In genomic region chr7:29457772-29458171, GRCm38 (mm10) we compare ENCODE assay signal across 12 mouse cellular contexts.
DNase-seq lines count a peak whose midpoint lies in the region; ATAC-seq and TF ChIP-seq lines count a peak whose summit lies in the region.
"Had no signal": no experiment of that assay in that cellular context is flagged by ENCODE, and none has a peak within 500 bp of the region (broad histone marks: within the 10 kb centered on the region; RNA-seq: fewer than 3 reads in every experiment).

No protein-coding gene starts in this region.

- no peaks in the 10 kb centered on the region for H3K27me3 ChIP-seq in C2C12 (ENCODE audit: control insufficient read depth, insufficient read depth, insufficient read length)
- no peaks in the 10 kb centered on the region for H3K27me3 ChIP-seq in intestine, embryonic 15.5 days (replicated peaks)
- no peaks in the 10 kb centered on the region for H3K27me3 ChIP-seq in limb, embryonic 15.5 days
- H3K27me3 ChIP-seq in hindbrain, postnatal 0 days (ENCODE audit: insufficient read depth, low read length) = no peaks in the 10 kb centered on the region

- H3K4me1 ChIP-seq in intestine, embryonic 15.5 days (replicated peaks) = peaks cover 29% of the 10 kb centered on the region
- peaks cover 47% of the 10 kb centered on the region for H3K4me1 ChIP-seq in limb, embryonic 15.5 days
- peaks cover 21% of the 10 kb centered on the region for H3K4me1 ChIP-seq in hindbrain, postnatal 0 days (ENCODE audit: insufficient read depth, low read length)

- H3ac ChIP-seq in C2C12 (ENCODE audit: control insufficient read depth, insufficient read length, low read depth) = peak overlapping the region; percentile 59

- 0 out of 2 replicates have a peak, but pooled peaks have one; percentile 52 for ATAC-seq in intestine, embryonic 15.5 days
- no peak for ATAC-seq in limb, embryonic 15.5 days (ENCODE audit: insufficient number of reproducible peaks, low FRiP score, low TSS enrichment, low read depth)
- ATAC-seq in hindbrain, postnatal 0 days = no peak

- H3K79me2 ChIP-seq in C2C12 (ENCODE audit: control insufficient read depth, insufficient read depth) = peaks cover 90% of the 10 kb centered on the region

- H3K4me2 ChIP-seq in intestine, embryonic 15.5 days (replicated peaks) = no peak overlapping the region
- H3K4me2 ChIP-seq in limb, embryonic 15.5 days = no peak overlapping the region
- H3K4me2 ChIP-seq in hindbrain, postnatal 0 days (ENCODE audit: low read depth, low read length) = no peak overlapping the region
- H3K4me2 ChIP-seq: hindbrain, embryonic 14.5 days had no signal

- peak; percentile 72 for DNase-seq in R1 (ENCODE audit: low read depth, low spot score)
- no peak for DNase-seq in layer of hippocampus, adult 8-10 months (ENCODE audit: low spot score in 2 of 2)
- DNase-seq in left cerebral cortex, adult 9 months (ENCODE audit: low spot score in 2 of 2) = no peak
- no peak for DNase-seq in hindbrain, postnatal 0 days (ENCODE audit: low spot score)
- no peak for DNase-seq in frontal cortex, postnatal 36 days (ENCODE audit: low spot score in 2 of 2)
- DNase-seq: cerebellum, adult 11 months; right cerebral cortex, postnatal 14 days had no signal

- 46% methylated on average over 6 of the region's 6 CpGs for WGBS in intestine, embryonic 15.5 days
- WGBS in limb, embryonic 15.5 days = 54% methylated on average over 6 of the region's 6 CpGs
- 80% methylated on average over 6 of the region's 6 CpGs for WGBS in hindbrain, postnatal 0 days

- H3K9ac ChIP-seq in intestine, embryonic 15.5 days = no peak overlapping the region
- no peak overlapping the region for H3K9ac ChIP-seq in limb, embryonic 15.5 days
- no peak overlapping the region for H3K9ac ChIP-seq in hindbrain, postnatal 0 days (replicated peaks; ENCODE audit: low read length)
- H3K9ac ChIP-seq: hindbrain, embryonic 14.5 days; liver, embryonic 14.5 days had no signal

- H3K36me3 ChIP-seq in C2C12 (ENCODE audit: control insufficient read depth, insufficient read depth) = no peaks in the 10 kb centered on the region
- H3K36me3 ChIP-seq in intestine, embryonic 15.5 days = no peaks in the 10 kb centered on the region
- no peaks in the 10 kb centered on the region for H3K36me3 ChIP-seq in limb, embryonic 15.5 days
- H3K36me3 ChIP-seq in hindbrain, postnatal 0 days (ENCODE audit: insufficient read depth, low read length) = no peaks in the 10 kb centered on the region

- no peak overlapping the region for H3K4me3 ChIP-seq in C2C12 (ENCODE audit: insufficient read depth, poor library complexity, severe bottlenecking)
- no peak overlapping the region for H3K4me3 ChIP-seq in intestine, embryonic 15.5 days (replicated peaks)
- H3K4me3 ChIP-seq in limb, embryonic 15.5 days = no peak overlapping the region
- H3K4me3 ChIP-seq in hindbrain, postnatal 0 days (ENCODE audit: low read length) = no peak overlapping the region

- H3K27ac ChIP-seq in intestine, embryonic 15.5 days = 0 out of 2 replicates have a peak overlapping the region, but pooled peaks have one; percentile 14
- H3K27ac ChIP-seq in limb, embryonic 15.5 days = peak overlapping the region; percentile 38; the same call in 1 of the 2 replicates
- H3K27ac ChIP-seq in hindbrain, postnatal 0 days = no peak overlapping the region
- H3K27ac ChIP-seq: hindbrain, embryonic 14.5 days; liver, embryonic 14.5 days had no signal

- H3K9me3 ChIP-seq in intestine, embryonic 15.5 days = no peaks in the 10 kb centered on the region
- H3K9me3 ChIP-seq in limb, embryonic 15.5 days = no peaks in the 10 kb centered on the region
- H3K9me3 ChIP-seq in hindbrain, postnatal 0 days (ENCODE audit: low read length) = no peaks in the 10 kb centered on the region

- H3K79me3 ChIP-seq in C2C12 (ENCODE audit: low read depth) = peaks cover 56% of the 10 kb centered on the region

- no peak for TF ChIP-seq CTCF in C2C12 (IDR thresholded peaks at IDR 0.05; ENCODE audit: control insufficient read depth, insufficient read depth, insufficient read length)
- TF ChIP-seq CTCF in hindbrain, postnatal 0 days (IDR thresholded peaks at IDR 0.05; ENCODE audit: low read depth) = no peak

TF ChIP-seq in C2C12, 6 proteins besides CTCF, POLR2A, EP300 and RAD21:
- TF ChIP-seq MYOD1 (IDR thresholded peaks at IDR 0.05; ENCODE audit: control insufficient read depth, insufficient read length, low read depth) (peak; percentile 42), MYOG (IDR thresholded peaks at IDR 0.05; ENCODE audit: control insufficient read depth, extremely low read depth, insufficient read length) (no peak), USF1 (IDR thresholded peaks at IDR 0.05; ENCODE audit: low read depth) (peak; percentile 94), MAX (IDR thresholded peaks at IDR 0.05) (peak; percentile 86), FOSL1 (IDR thresholded peaks at IDR 0.05; ENCODE audit: insufficient read depth, low read length, poor library complexity, severe bottlenecking) (peak; percentile 7), CEBPB (IDR thresholded peaks at IDR 0.05; ENCODE audit: low read depth) (no peak)
